Mouse (Mus musculus) urinary bladder, postnatal 0 days (tissue): ENCODE measurements around the gene Gm17175. TPM values are rescaled to one million over a fixed set of nuclear protein-coding genes. Genes with fewer than 3 reads are reported as not detected.

Experiments used
- polyA plus RNA-seq: library from polyadenylated mRNA; unstranded; fragments of >200 nt; fragmentation: Nextera tagmentation; extraction: Ambion mirVana; gene quantifications from 2 replicates; pipeline ENCODE4 v1.2.1, GENCODE M21; 2015

Gene Gm17175
- polyA plus RNA-seq = not detected in 2 replicates

GRCm38 (mm10) chr14:51573963-51574362 lies at the start of gene Gm17175:
Gene Gm17175, minus strand, starts transcription at chr14:51574063.

GRCm38 (mm10) chr14:51611210-51611609 lies 37.3 kb upstream of the Gm17175 start, which contains the start of gene Gm17078:
Gene Gm17078, minus strand, starts transcription at chr14:51611310.

GRCm38 (mm10) chr14:51592039-51592438 lies 18.2 kb upstream of the Gm17175 start, which contains the start of gene Gm17174:
Gene Gm17174, minus strand, starts transcription at chr14:51592139.

GRCm38 (mm10) chr14:51552490-51552889 lies 21.4 kb downstream of the Gm17175 start, which contains the start of gene Gm5622:
Gene Gm5622, plus strand, starts transcription at chr14:51552790.

Other genes starting within 250 kb of the Gm17175 start
- gene Gm7247, start 212.3 kb downstream of the Gm17175 start, polyA plus RNA-seq = not detected in 2 replicates
- not detected in 2 replicates for gene Vmn2r88, start 163.2 kb downstream of the Gm17175 start, polyA plus RNA-seq
- not detected in 2 replicates for gene Vmn2r89, start 122.2 kb downstream of the Gm17175 start, polyA plus RNA-seq
- gene Gm5622, start 21.3 kb downstream of the Gm17175 start, polyA plus RNA-seq = 0.23 and 0.41 TPM in 2 replicates
- gene Gm17174, start 18.1 kb upstream of the Gm17175 start, polyA plus RNA-seq = not detected in 2 replicates
- not detected in 2 replicates for gene Gm17078, start 37.2 kb upstream of the Gm17175 start, polyA plus RNA-seq
- gene Gm4181, start 61.6 kb upstream of the Gm17175 start, polyA plus RNA-seq = not detected in 2 replicates
- gene Gm17079, start 121.4 kb upstream of the Gm17175 start, polyA plus RNA-seq = not detected in 2 replicates
- gene Gm5800, start 143.1 kb upstream of the Gm17175 start, polyA plus RNA-seq = not detected in 2 replicates
- not detected in 2 replicates for gene Ang4, start 199.5 kb upstream of the Gm17175 start, polyA plus RNA-seq
- not detected in 2 replicates for gene AY358078, start 226.0 kb upstream of the Gm17175 start, polyA plus RNA-seq